Mouse (Mus musculus): Measurements from ENCODE around the gene Slc16a10. TPM values are rescaled to one million over a fixed set of nuclear protein-coding genes. Genes with fewer than 3 reads are reported as not detected.

Gene Slc16a10
- polyA plus RNA-seq (2017; shearing (Covaris generic)) = 3.1 TPM

GRCm38 (mm10) chr10:40141864-40142523, at the start of gene Slc16a10:
Gene Slc16a10, minus strand, starts transcription at chr10:40142258.

GRCm38 (mm10) chr10:40024554-40025428, 117.3 kb downstream of the Slc16a10 start, which contains the start of gene Mfsd4b1:
Gene Mfsd4b1, minus strand, starts transcription at chr10:40025268.

GRCm38 (mm10) chr10:39986466-39986865, 155.6 kb downstream of the Slc16a10 start, which contains the start of gene Mfsd4b5:
Gene Mfsd4b5, minus strand, starts transcription at chr10:39986646.

Other genes starting within 250 kb of the Slc16a10 start
- gene Mfsd4b4, start 243.0 kb downstream of the Slc16a10 start, polyA plus RNA-seq (2017; shearing (Covaris generic)) = 4.2 TPM
- not detected for gene Mfsd4b2, start 215.3 kb downstream of the Slc16a10 start, polyA plus RNA-seq (2017; shearing (Covaris generic))
- not detected for gene Mfsd4b3, start 182.1 kb downstream of the Slc16a10 start, polyA plus RNA-seq (2017; shearing (Covaris generic))
- 0.17 TPM for gene Mfsd4b5, start 155.6 kb downstream of the Slc16a10 start, polyA plus RNA-seq (2017; shearing (Covaris generic))
- not detected for gene Mfsd4b1, start 117.0 kb downstream of the Slc16a10 start, polyA plus RNA-seq (2017; shearing (Covaris generic))
- gene Rpf2, start 104.8 kb upstream of the Slc16a10 start, polyA plus RNA-seq (2017; shearing (Covaris generic)) = 34.3 TPM
- gene Gtf3c6, start 115.8 kb upstream of the Slc16a10 start, polyA plus RNA-seq (2017; shearing (Covaris generic)) = 39.4 TPM
- gene Amd1, start 159.9 kb upstream of the Slc16a10 start, polyA plus RNA-seq (2017; shearing (Covaris generic)) = 168 TPM
- gene Cdk19, start 197.3 kb upstream of the Slc16a10 start, polyA plus RNA-seq (2017; shearing (Covaris generic)) = 29.0 TPM